Mouse (Mus musculus) yolk sac, embryonic 10.5 days (tissue): ENCODE measurements at regions not wholly inside any gene's neighbourhood (a gene's known extent, or its start where the extent isn't known, plus 50 kb on each side); places are given as distances from the start of the nearest gene placed in this dataset.
"Not testable (repeated sequence)": the region's sequence is repeated elsewhere in the genome, so short reads cannot be mapped to it uniquely, and the experiment has no call there.

Experiments
- DNase-seq: peaks from one replicate; pipeline ENCODE4 v3.0.0-alpha.2; 2017; ENCODE audit warnings: low spot score

- no peak for DNase-seq
These were observed 53.6 kb upstream of the Wdfy3 start for GRCm38 (mm10) chr5:102123285-102123684.

GRCm38 (mm10) chr5:102126737-102127136 is 57.0 kb upstream of the Wdfy3 start:
- peak; percentile 31 for DNase-seq

GRCm38 (mm10) chr5:102147991-102148390 is 78.3 kb upstream of the Wdfy3 start:
- DNase-seq = no peak

DNA sequence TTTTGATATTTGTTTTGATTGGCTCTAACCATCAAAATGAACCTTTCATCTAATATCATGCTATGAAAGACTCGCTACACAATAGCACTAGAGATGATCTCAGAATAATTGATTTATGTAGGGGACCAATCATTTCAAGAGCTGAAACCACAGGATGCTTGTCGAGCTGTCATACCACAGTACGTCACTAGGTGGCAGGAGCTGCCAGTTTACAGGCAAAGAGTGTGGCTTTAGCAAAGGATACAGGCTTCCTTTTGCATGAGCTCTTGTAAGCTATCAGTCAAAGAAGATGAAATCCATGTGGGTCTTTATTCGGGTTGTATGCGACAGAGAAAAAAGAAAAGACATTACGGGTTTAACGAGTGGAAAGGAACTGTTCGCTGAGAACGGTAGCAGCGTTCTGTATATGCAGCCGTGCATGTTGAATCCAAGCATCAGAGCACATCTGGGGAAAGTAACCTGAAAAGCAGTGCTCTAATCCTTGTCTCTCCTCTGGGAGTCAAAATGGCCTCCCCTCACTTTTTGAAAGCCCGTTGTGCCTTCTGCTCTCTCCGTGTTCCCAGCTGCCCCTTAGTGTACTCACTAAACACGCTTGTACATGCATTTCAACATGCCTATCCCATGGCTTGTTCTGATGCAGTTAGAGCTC is 79.9 kb upstream of the Wdfy3 start:
- DNase-seq = peak; percentile 46

DNA sequence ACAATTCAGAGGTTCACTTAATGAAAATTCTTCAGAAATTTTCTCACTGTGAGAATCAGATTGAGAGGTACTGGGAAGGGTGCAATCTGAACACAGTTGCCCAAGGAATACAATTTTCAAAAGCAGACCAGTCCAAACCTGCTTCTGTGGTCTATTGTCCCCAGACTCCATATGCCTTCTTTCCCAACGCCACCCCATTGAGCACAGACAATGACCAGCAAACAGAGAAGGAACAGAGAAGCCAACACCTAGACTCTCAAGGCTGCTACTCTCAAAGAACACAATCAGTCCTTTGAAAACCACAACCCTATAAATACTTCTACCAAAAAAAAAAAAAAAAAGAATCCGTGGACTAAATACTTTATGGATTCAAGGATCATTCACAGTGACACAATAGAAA is 89.9 kb upstream of the Wdfy3 start:
- no peak for DNase-seq

- no peak for DNase-seq
These were observed 98.3 kb upstream of the Wdfy3 start for GRCm38 (mm10) chr5:102167981-102168380.

- DNase-seq = no peak
These were observed 102.1 kb upstream of the Wdfy3 start for GRCm38 (mm10) chr5:102171808-102172207.

GRCm38 (mm10) chr5:102180250-102180649 is 110.5 kb upstream of the Wdfy3 start:
- DNase-seq = no peak

DNA sequence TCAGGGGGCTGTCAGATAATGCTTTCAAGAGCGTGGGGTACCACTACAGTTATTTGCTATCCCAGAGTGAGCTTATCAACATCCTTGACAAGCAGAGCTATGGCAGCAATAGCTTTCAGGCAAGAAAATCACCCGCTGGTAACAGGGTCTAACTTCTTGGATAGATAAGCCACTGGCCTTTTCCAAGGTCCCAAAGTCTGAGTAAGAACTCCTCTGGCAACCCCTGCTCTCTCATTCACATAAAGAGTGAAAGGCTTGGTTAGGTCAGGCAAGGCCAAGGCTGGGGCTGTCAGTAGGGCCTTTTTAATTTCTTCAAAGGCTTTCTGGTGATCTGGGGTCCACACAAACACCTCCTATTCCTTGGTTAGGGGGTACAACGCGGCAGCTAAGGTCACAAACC is 119.2 kb upstream of the Wdfy3 start:
- not testable (repeated sequence) for DNase-seq

GRCm38 (mm10) chr5:102206456-102206855 is 136.7 kb upstream of the Wdfy3 start:
- DNase-seq = no peak

DNA sequence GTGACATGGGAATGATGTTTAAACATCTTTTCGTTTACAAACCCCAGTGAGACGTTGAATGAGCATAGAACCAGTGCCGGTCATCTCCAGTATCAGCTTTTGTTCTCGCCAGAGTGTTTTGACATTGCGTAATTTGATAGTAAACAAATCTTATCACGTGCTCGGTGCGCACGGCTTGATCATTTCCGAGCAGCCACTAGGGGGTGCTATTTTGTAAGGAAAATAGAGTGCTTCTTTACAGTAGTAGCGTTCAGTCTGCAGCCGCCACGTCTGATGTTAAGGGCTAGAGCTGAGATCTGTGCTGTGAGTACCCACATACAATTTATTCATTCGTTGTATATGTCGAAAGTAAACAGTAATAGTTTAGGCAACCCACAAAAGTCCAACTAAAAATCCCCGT is 137.2 kb upstream of the Wdfy3 start:
- peak; percentile 54 for DNase-seq

DNA sequence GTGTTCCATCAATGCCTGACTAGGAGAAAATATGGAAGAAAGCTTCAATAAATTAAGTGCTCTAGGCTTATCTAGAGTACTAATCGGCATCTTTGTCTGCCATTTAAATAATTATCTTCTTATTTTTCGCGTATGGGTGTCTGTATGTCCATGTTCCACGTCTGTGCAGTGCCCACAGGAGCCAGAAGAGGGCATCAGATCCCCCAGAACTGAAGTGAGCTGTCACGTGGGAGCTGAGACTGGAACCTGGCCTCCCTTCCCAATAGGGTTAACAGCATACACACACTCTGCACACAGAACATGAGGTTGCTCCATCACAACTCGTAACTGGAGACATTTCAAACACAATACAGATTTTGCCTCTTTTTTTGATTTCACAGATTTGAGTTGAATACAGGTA is 143.4 kb upstream of the Wdfy3 start:
- no peak for DNase-seq

DNA sequence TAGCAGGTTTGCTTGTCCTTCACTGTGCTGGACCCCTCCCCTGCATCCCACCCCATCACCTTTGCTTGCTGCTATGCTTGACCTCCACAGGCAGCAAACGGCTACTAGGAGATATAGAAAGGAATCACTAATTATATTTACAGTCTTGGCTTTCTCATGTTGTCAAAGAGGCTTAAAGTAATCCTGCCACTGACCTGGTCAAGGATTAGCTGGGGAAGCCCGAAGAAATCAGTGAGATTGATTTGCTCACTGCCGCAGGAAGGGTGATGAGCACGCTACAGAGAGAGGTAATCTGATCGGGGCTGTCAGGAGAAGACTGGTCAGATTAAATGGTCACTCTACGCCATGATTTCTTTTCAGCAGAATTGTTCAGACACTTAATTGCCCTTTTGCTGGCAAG is 157.4 kb upstream of the Wdfy3 start:
- DNase-seq = no peak

- no peak for DNase-seq
These were observed 172.9 kb upstream of the Wdfy3 start for GRCm38 (mm10) chr5:102242614-102243013.

GRCm38 (mm10) chr5:102244706-102245105 is 175.0 kb upstream of the Wdfy3 start:
- DNase-seq = no peak

- DNase-seq = no peak
These were observed 179.0 kb upstream of the Wdfy3 start for GRCm38 (mm10) chr5:102248747-102249146.

- DNase-seq = no peak
These were observed 181.4 kb upstream of the Wdfy3 start for GRCm38 (mm10) chr5:102251076-102251475.

GRCm38 (mm10) chr5:102253786-102254185 is 184.1 kb upstream of the Wdfy3 start:
- DNase-seq = no peak

DNA sequence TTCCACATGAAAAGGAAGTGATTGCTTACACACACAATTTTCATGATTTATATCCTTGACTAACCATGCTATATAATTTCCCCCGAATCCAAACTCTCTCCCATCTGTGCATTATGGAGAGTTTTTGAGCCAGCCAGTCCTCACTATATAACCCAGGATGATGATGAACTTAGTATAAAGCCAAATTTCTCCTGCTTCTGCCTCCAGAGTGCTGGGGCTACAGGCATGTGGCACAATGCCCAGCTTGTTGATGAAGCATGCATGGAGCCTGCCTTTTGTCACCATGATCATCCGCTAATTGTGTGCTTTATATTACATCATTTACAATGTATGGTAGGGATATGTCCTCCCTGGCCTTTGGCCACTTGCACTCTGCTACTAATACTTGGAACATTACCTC is 187.4 kb upstream of the Wdfy3 start:
- no peak for DNase-seq

DNA sequence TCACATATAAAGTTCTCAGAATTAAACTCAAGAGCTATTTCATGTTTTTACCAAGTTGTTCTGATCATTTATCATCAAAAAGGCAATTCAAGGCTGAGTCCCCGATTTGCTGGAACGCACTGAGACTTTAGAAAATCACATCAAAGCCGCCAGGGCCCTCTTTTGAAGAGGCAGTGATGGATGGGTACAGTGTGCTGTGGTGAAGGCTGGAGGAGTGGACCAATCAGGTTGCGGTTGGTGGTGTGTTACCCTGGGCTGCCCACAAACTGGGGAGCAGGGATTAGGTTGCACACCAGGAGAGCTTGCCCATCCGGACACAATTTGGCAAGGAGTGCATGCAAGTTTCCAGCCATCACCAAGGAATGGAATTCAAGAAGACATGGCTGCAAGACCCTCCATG is 191.9 kb upstream of the Wdfy3 start:
- no peak for DNase-seq

GRCm38 (mm10) chr5:102266451-102266850 is 196.7 kb upstream of the Wdfy3 start:
- no peak for DNase-seq

DNA sequence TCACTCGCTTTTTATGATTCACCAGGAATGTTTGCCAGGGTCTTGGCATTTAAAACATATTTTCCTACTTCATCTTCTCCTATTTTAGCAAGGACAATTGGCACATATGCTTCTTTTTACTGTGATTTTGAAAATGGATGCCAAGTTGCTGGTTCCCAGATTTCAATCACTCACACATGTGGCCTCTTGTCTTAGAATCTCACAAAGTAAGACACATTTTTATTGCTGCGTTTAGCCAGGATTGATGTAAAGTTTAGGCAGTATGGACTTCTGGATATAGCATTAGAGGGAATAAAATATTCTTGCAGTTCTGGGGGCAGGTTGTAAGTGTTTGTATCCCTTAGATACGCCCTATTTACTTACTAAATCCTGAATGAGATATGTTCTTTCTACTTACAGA is 197.4 kb upstream of the Wdfy3 start:
- DNase-seq = no peak

DNA sequence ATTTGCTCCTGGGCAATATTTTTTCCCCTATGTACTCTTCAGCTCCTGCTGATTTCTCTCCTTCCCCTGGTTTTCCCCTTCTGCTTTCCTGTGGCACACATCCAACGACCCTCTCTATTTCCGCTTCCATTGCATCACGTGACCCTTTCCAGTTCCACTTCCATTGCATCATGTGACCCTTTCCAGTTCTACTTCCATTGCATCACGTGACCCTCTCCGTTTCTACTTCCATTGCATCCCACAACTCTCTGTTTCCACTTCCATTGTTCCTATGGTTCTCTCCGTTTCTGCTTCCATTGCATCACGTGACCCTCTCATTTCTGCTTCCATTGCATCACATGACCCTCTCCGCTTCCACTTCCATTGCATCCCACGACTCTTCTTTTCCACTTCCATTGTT is 199.5 kb upstream of the Wdfy3 start:
- no peak for DNase-seq

GRCm38 (mm10) chr5:102275621-102276020 is 205.6 kb upstream of the Arhgap24 start:
- DNase-seq = no peak

- DNase-seq = no peak
These were observed 194.1 kb upstream of the Arhgap24 start for GRCm38 (mm10) chr5:102287131-102287530.
